ENCODE assay signal across 9 mouse cellular contexts in the genomic region with DNA sequence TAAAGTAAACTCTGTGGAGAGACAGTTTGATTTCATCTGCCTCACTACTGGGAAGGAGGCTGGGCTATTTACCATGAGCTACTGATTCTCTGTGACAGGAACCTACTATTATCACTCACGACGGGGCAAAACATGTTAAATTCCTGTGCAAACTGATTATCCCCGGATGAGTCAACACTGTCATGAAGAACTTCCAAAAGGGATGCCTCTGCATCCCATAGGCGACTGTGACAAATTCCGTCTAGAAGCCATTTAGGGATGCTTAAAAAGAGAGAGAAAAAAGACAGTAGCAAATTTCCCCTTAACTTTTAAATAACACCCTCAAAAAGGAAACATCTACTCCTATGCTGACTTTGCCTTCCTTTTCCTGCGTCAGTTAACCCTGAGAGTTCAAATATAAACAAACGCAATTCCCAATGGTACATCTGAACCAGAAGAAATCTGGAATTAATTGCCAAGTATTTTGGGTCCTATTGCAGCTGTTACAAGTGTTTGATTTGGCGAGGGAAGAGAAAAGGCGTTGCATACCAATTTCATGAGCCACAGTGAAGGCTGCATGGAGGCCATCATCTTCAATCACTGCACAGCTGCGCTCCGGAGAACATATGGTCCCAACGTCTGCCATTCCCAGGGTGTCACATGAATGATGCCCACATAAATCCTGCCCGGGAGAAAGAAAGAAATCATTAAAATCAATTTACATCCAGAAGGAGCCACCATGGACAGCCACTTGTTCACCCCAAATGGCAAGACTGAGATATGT. TPM values are rescaled to one million over a fixed set of nuclear protein-coding genes. Genes with fewer than 3 reads are reported as not detected.
DNase-seq lines count a peak whose midpoint lies in the region; ATAC-seq and TF ChIP-seq lines count a peak whose summit lies in the region.
"Had no signal": no experiment of that assay in that cellular context is flagged by ENCODE, and none has a peak within 500 bp of the region (broad histone marks: within the 10 kb centered on the region; RNA-seq: fewer than 3 reads in every experiment).

No protein-coding gene starts in this region.

- no peak overlapping the region for H3K27ac ChIP-seq in heart, embryonic 12.5 days (ENCODE audit: poor library complexity, severe bottlenecking)
- H3K27ac ChIP-seq in forebrain, postnatal 0 days (ENCODE audit: low read depth, low read length): no peak overlapping the region
- no peak overlapping the region for H3K27ac ChIP-seq in midbrain, postnatal 0 days (ENCODE audit: low read depth, low read length)

- no peak for ATAC-seq in heart, embryonic 12.5 days (ENCODE audit: insufficient number of reproducible peaks, low FRiP score)
- peak; percentile 90 for ATAC-seq in forebrain, postnatal 0 days
- ATAC-seq in midbrain, postnatal 0 days (ENCODE audit: low FRiP score): no peak

- no peaks in the 10 kb centered on the region for H3K36me3 ChIP-seq in heart, embryonic 12.5 days
- no peaks in the 10 kb centered on the region for H3K36me3 ChIP-seq in forebrain, postnatal 0 days (ENCODE audit: insufficient read depth)
- H3K36me3 ChIP-seq in midbrain, postnatal 0 days (ENCODE audit: insufficient read depth, low read length): no peaks in the 10 kb centered on the region

- no peak overlapping the region for H3K4me3 ChIP-seq in heart, embryonic 12.5 days
- no peak overlapping the region for H3K4me3 ChIP-seq in forebrain, postnatal 0 days (ENCODE audit: low read depth, low read length)
- no peak overlapping the region for H3K4me3 ChIP-seq in midbrain, postnatal 0 days (ENCODE audit: low read depth, low read length)

- no peak overlapping the region for H3K4me2 ChIP-seq in heart, embryonic 12.5 days
- H3K4me2 ChIP-seq in forebrain, postnatal 0 days (ENCODE audit: low read depth): no peak overlapping the region
- H3K4me2 ChIP-seq in midbrain, postnatal 0 days (ENCODE audit: low read depth, low read length, poor library complexity, severe bottlenecking): no peak overlapping the region

- no peaks in the 10 kb centered on the region for H3K9me3 ChIP-seq in heart, embryonic 12.5 days (replicated peaks)
- H3K9me3 ChIP-seq in forebrain, postnatal 0 days (ENCODE audit: low read length): no peaks in the 10 kb centered on the region
- H3K9me3 ChIP-seq in midbrain, postnatal 0 days (ENCODE audit: low read length): no peaks in the 10 kb centered on the region

- H3K9ac ChIP-seq in heart, embryonic 12.5 days: no peak overlapping the region
- H3K9ac ChIP-seq in forebrain, postnatal 0 days: no peak overlapping the region
- H3K9ac ChIP-seq in midbrain, postnatal 0 days (replicated peaks; ENCODE audit: low read length, poor library complexity, severe bottlenecking): no peak overlapping the region

- TF ChIP-seq CTCF in forebrain, postnatal 0 days (IDR thresholded peaks at IDR 0.05; ENCODE audit: low read depth): no peak
- no peak for TF ChIP-seq CTCF in midbrain, postnatal 0 days (IDR thresholded peaks at IDR 0.05)

- WGBS in heart, embryonic 12.5 days: 72% methylated on average over 13 of the region's 13 CpGs
- 41% methylated on average over 13 of the region's 13 CpGs for WGBS in forebrain, postnatal 0 days
- WGBS in midbrain, postnatal 0 days: 69% methylated on average over 13 of the region's 13 CpGs

- DNase-seq in heart, adult 8-10 months (ENCODE audit: low spot score): peak; percentile 55
- peak; percentile 71 for DNase-seq in forebrain, postnatal 0 days
- peak; percentile 41 to 66 for DNase-seq in layer of hippocampus, postnatal 25 days (ENCODE audit: extremely low spot score in 1 of 2, low spot score in 1 of 2)
- peak; percentile 77 for DNase-seq in midbrain, postnatal 0 days (ENCODE audit: low spot score)
- DNase-seq in spleen, postnatal 36 days (ENCODE audit: low spot score in 2 of 2): no peak
- no peak for DNase-seq in ovary, postnatal 14 days (ENCODE audit: low spot score)
- no peak for DNase-seq in liver

- no peaks in the 10 kb centered on the region for H3K27me3 ChIP-seq in heart, embryonic 12.5 days (replicated peaks)
- no peaks in the 10 kb centered on the region for H3K27me3 ChIP-seq in forebrain, postnatal 0 days (ENCODE audit: insufficient read depth, low read length)
- no peaks in the 10 kb centered on the region for H3K27me3 ChIP-seq in midbrain, postnatal 0 days (ENCODE audit: insufficient read depth, low read length)

- no peaks in the 10 kb centered on the region for H3K4me1 ChIP-seq in heart, embryonic 12.5 days (replicated peaks)
- H3K4me1 ChIP-seq in forebrain, postnatal 0 days (ENCODE audit: insufficient read depth): peaks cover 10% of the 10 kb centered on the region; the same call in 1 of the 2 replicates
- H3K4me1 ChIP-seq in midbrain, postnatal 0 days (ENCODE audit: insufficient read depth, low read length): no peaks in the 10 kb centered on the region

RNA-seq across cellular contexts. Expression of a gene that starts 14.2 kb away (rescaled TPM):
- 1 to 10 TPM; 5.6 to 7.9 (median 6.0) TPM for total RNA-seq in heart, adult 8-10 months (2022)
- polyA plus RNA-seq in heart, embryonic 12.5 days (2016; fragmentation: Nextera tagmentation; extraction: Ambion mirVana): 4.6 TPM in 2 replicates
- 2.1 and 2.6 TPM in 2 replicates for total RNA-seq in forebrain, postnatal 0 days (2014; rRNA removed)
- 1.1 and 1.8 TPM in 2 replicates for polyA plus RNA-seq in forebrain, postnatal 0 days (2015; fragmentation: Nextera tagmentation; extraction: Ambion mirVana)
- total RNA-seq in layer of hippocampus, postnatal 25 days (2021): under 1 TPM; 0.69 to 0.73 TPM
- 3.2 and 3.6 TPM in 2 replicates for total RNA-seq in midbrain, postnatal 0 days (2014; rRNA removed)
- 2.0 and 2.1 TPM in 2 replicates for polyA plus RNA-seq in midbrain, postnatal 0 days (2015; fragmentation: Nextera tagmentation; extraction: Ambion mirVana)
- total RNA-seq: common myeloid progenitor, adult 5-6 weeks had no signal

Comparison
In these comparisons a context has a peak if more than half of its experiments do, and no peak if none do; other contexts are left out.
1. DNase-seq: peak in heart, adult 8-10 months (single experiment), forebrain, postnatal 0 days (single experiment), layer of hippocampus, postnatal 25 days (2 of 2) and midbrain, postnatal 0 days (single experiment); none in spleen, postnatal 36 days (0 of 2), ovary, postnatal 14 days (single experiment) and liver (single experiment).